Mouse (Mus musculus): ENCODE data around the gene 1700020L24Rik. TPM values are rescaled to one million over a fixed set of nuclear protein-coding genes. Genes with fewer than 3 reads are reported as not detected.

Gene 1700020L24Rik
- polyA plus RNA-seq, 1 experiment from 2014 or later: 0.22 TPM

- Histone ChIP-seq H3K27ac (replicated peaks) (no peak overlapping the region), H3K4me1 (peaks cover 8% of the 10 kb centered on the region), H3K9me3 (no peaks in the 10 kb centered on the region), H3K9ac (replicated peaks) (no peak overlapping the region), H3K4me2 (replicated peaks) (no peak overlapping the region), H3K4me3 (no peak overlapping the region), H3K36me3 (no peaks in the 10 kb centered on the region), H3K27me3 (peaks cover 30% of the 10 kb centered on the region)
- ATAC-seq (replicated peaks): no peak
- WGBS: 63% methylated on average over 7 of the region's 7 CpGs
Measured at GRCm38 (mm10) chr11:83417708-83418107, 19.8 kb upstream of the 1700020L24Rik start.

GRCm38 (mm10) chr11:83418566-83418965 is 18.9 kb upstream of the 1700020L24Rik start:
- WGBS: 5% methylated on average over 38 of the region's 38 CpGs
- Histone ChIP-seq H3K4me1 (peaks cover 8% of the 10 kb centered on the region), H3K27me3 (peaks cover 30% of the 10 kb centered on the region), H3K9me3 (no peaks in the 10 kb centered on the region), H3K36me3 (no peaks in the 10 kb centered on the region), H3K9ac (replicated peaks) (0 out of 2 replicates have a peak overlapping the region, but pooled peaks have one; percentile 6), H3K4me2 (replicated peaks) (peak overlapping the region; percentile 43), H3K4me3 (peak overlapping the region; percentile 24), H3K27ac (replicated peaks) (no peak overlapping the region)
- ATAC-seq (replicated peaks): peak; percentile 79

GRCm38 (mm10) chr11:83420338-83420737 is 17.1 kb upstream of the 1700020L24Rik start:
- 34% methylated on average over 4 of the region's 4 CpGs for WGBS
- H3K4me1 ChIP-seq: peaks cover 8% of the 10 kb centered on the region
- no peak overlapping the region for H3K9ac ChIP-seq (replicated peaks)
- no peak overlapping the region for H3K4me2 ChIP-seq (replicated peaks)
- no peak overlapping the region for H3K27ac ChIP-seq (replicated peaks)
- no peak for ATAC-seq (replicated peaks)
- H3K27me3 ChIP-seq: peaks cover 30% of the 10 kb centered on the region
- no peak overlapping the region for H3K4me3 ChIP-seq
- no peaks in the 10 kb centered on the region for H3K9me3 ChIP-seq
- no peaks in the 10 kb centered on the region for H3K36me3 ChIP-seq

- Histone ChIP-seq H3K27ac (replicated peaks) (no peak overlapping the region), H3K36me3 (no peaks in the 10 kb centered on the region), H3K4me2 (replicated peaks) (no peak overlapping the region), H3K4me3 (no peak overlapping the region), H3K4me1 (peaks cover 8% of the 10 kb centered on the region), H3K27me3 (peaks cover 30% of the 10 kb centered on the region), H3K9ac (replicated peaks) (no peak overlapping the region), H3K9me3 (no peaks in the 10 kb centered on the region)
- WGBS: 3% methylated on average over 9 of the region's 9 CpGs
- no peak for ATAC-seq (replicated peaks)
Measured at GRCm38 (mm10) chr11:83421305-83421704, 16.2 kb upstream of the 1700020L24Rik start.

- Histone ChIP-seq H3K27ac (replicated peaks) (no peak overlapping the region), H3K27me3 (peaks cover 29% of the 10 kb centered on the region), H3K36me3 (no peaks in the 10 kb centered on the region), H3K4me1 (no peaks in the 10 kb centered on the region), H3K9me3 (no peaks in the 10 kb centered on the region), H3K9ac (replicated peaks) (no peak overlapping the region), H3K4me3 (no peak overlapping the region), H3K4me2 (replicated peaks) (no peak overlapping the region)
- ATAC-seq (replicated peaks): peak; percentile 76
- WGBS: 6% methylated on average over 8 of the region's 8 CpGs
Measured at GRCm38 (mm10) chr11:83424681-83425080, 12.8 kb upstream of the 1700020L24Rik start.

GRCm38 (mm10) chr11:83426964-83427363 is 10.5 kb upstream of the 1700020L24Rik start:
- H3K4me3 ChIP-seq: no peak overlapping the region
- ATAC-seq (replicated peaks): no peak
- H3K27me3 ChIP-seq: peaks cover 17% of the 10 kb centered on the region; the same call in 1 of the 2 replicates
- no peaks in the 10 kb centered on the region for H3K9me3 ChIP-seq
- 0 out of 2 replicates have a peak overlapping the region, but pooled peaks have one; percentile 5 for H3K4me2 ChIP-seq (replicated peaks)
- no peaks in the 10 kb centered on the region for H3K4me1 ChIP-seq
- 46% methylated on average over 17 of the region's 17 CpGs for WGBS
- no peak overlapping the region for H3K9ac ChIP-seq (replicated peaks)
- no peaks in the 10 kb centered on the region for H3K36me3 ChIP-seq
- no peak overlapping the region for H3K27ac ChIP-seq (replicated peaks)

- Histone ChIP-seq H3K27ac (replicated peaks) (no peak within 1 kb of the TSS), H3K4me2 (replicated peaks) (no peak within 1 kb of the TSS), H3K9me3 (no peaks in the 10 kb centered on the region), H3K27me3 (peaks cover 12% of the 10 kb centered on the region; the same call in 1 of the 2 replicates), H3K4me3 (no peak within 1 kb of the TSS), H3K9ac (replicated peaks) (no peak within 1 kb of the TSS), H3K36me3 (no peaks in the 10 kb centered on the region), H3K4me1 (no peaks in the 10 kb centered on the region)
- ATAC-seq (replicated peaks): no peak
- WGBS: 65% methylated on average over 5 of the region's 5 CpGs
Measured at GRCm38 (mm10) chr11:83429355-83429754, 8.1 kb upstream of the 1700020L24Rik start, which contains the start of gene Gas2l2. Gene Gas2l2 (minus strand): TSS chr11:83429455.

GRCm38 (mm10) chr11:83432533-83432932 is 4.9 kb upstream of the 1700020L24Rik start:
- Histone ChIP-seq H3K27me3 (peaks cover 12% of the 10 kb centered on the region; the same call in 1 of the 2 replicates), H3K4me2 (replicated peaks) (no peak overlapping the region), H3K4me3 (no peak overlapping the region), H3K36me3 (no peaks in the 10 kb centered on the region), H3K27ac (replicated peaks) (no peak overlapping the region), H3K4me1 (no peaks in the 10 kb centered on the region), H3K9me3 (no peaks in the 10 kb centered on the region), H3K9ac (replicated peaks) (no peak overlapping the region)
- ATAC-seq (replicated peaks): no peak
- WGBS: 81% methylated on average over 2 of the region's 2 CpGs

- Histone ChIP-seq H3K9me3 (no peaks in the 10 kb centered on the region), H3K4me1 (peaks cover 9% of the 10 kb centered on the region), H3K4me2 (replicated peaks) (peak overlapping the region; percentile 80), H3K27ac (replicated peaks) (no peak overlapping the region), H3K27me3 (peaks cover 35% of the 10 kb centered on the region), H3K9ac (replicated peaks) (peak overlapping the region; percentile 67; the same call in 1 of the 2 replicates), H3K4me3 (peak overlapping the region; percentile 73), H3K36me3 (no peaks in the 10 kb centered on the region)
- WGBS: 33% methylated on average over 11 of the region's 11 CpGs
- no peak for ATAC-seq (replicated peaks)
Measured at GRCm38 (mm10) chr11:83439426-83440060, 2.1 kb downstream of the 1700020L24Rik start.

- Histone ChIP-seq H3K4me3 (peak overlapping the region; percentile 73), H3K36me3 (no peaks in the 10 kb centered on the region), H3K27me3 (peaks cover 43% of the 10 kb centered on the region), H3K9me3 (no peaks in the 10 kb centered on the region), H3K4me1 (peaks cover 13% of the 10 kb centered on the region), H3K27ac (replicated peaks) (no peak overlapping the region), H3K9ac (replicated peaks) (peak overlapping the region; percentile 67), H3K4me2 (replicated peaks) (peak overlapping the region; percentile 80)
- WGBS: under 1% methylated on average over 66 of the region's 75 CpGs
- ATAC-seq (replicated peaks): peak; percentile 94
Measured at GRCm38 (mm10) chr11:83440081-83441064, 2.9 kb downstream of the 1700020L24Rik start.

- H3K36me3 ChIP-seq: no peaks in the 10 kb centered on the region
- 43% methylated on average over 7 of the region's 7 CpGs for WGBS
- H3K9me3 ChIP-seq: no peaks in the 10 kb centered on the region
- no peak overlapping the region for H3K27ac ChIP-seq (replicated peaks)
- no peak for ATAC-seq (replicated peaks)
- peaks cover 45% of the 10 kb centered on the region for H3K27me3 ChIP-seq
- peak overlapping the region; percentile 80; the same call in 1 of the 2 replicates for H3K4me2 ChIP-seq (replicated peaks)
- peaks cover 13% of the 10 kb centered on the region for H3K4me1 ChIP-seq
- no peak overlapping the region for H3K9ac ChIP-seq (replicated peaks)
- peak overlapping the region; percentile 73; the same call in 1 of the 2 replicates for H3K4me3 ChIP-seq
Measured at GRCm38 (mm10) chr11:83441235-83441634, 3.8 kb downstream of the 1700020L24Rik start.

Measured in forebrain, embryonic 15.5 days (tissue).